Mouse (Mus musculus): Measurements from ENCODE around the gene Tspan2. TPM values are rescaled to one million over a fixed set of nuclear protein-coding genes. Genes with fewer than 3 reads are reported as not detected.

Tspan2 gene
- polyA plus RNA-seq, 1 experiment = 34.7 TPM

DNA sequence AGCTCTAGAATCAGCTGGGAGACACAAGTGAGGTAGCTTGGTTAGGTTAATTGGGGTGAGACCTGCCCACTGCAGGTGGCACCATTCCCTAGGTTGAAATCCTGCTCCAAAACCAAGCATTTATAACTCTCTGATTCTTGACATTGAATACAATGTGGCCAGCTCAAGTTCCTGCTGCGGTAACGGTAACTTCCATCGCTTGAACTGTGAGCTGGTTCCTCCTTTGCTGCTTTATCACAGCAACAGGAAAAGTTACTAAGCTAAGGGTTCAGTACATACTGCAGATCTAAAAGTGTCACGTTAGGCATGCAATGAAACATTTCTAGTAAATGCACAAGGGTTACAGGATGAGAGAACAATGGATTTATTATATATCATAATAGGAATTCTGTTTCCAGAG lies 1.7 kb upstream of the Tspan2 start:
- DNase-seq = no peak
- no peak for TF ChIP-seq POLR2A (IDR thresholded peaks at IDR 0.05; ENCODE audit: borderline replicate concordance, extremely low read depth, low read depth, low read length)
- TF ChIP-seq CTCF (IDR thresholded peaks at IDR 0.05; ENCODE audit: insufficient read depth, low read length) = no peak
- H3K4me1 ChIP-seq (ENCODE audit: control insufficient read depth, insufficient read depth, low read length) = peaks cover 16% of the 10 kb centered on the region
- no peak overlapping the region for H3K4me3 ChIP-seq (replicated peaks; ENCODE audit: extremely low read depth, low read depth, low read length)
- 72% methylated on average over 4 of the region's 4 CpGs for WGBS

- 81% methylated on average over 3 of the region's 3 CpGs for WGBS
- H3K4me1 ChIP-seq (ENCODE audit: control insufficient read depth, insufficient read depth, low read length) = peaks cover 21% of the 10 kb centered on the region
- no peak overlapping the region for H3K4me3 ChIP-seq (replicated peaks; ENCODE audit: extremely low read depth, low read depth, low read length)
- DNase-seq = no peak
- no peak for TF ChIP-seq POLR2A (IDR thresholded peaks at IDR 0.05; ENCODE audit: borderline replicate concordance, extremely low read depth, low read depth, low read length)
- TF ChIP-seq CTCF (IDR thresholded peaks at IDR 0.05; ENCODE audit: insufficient read depth, low read length) = no peak
Observed at GRCm38 (mm10) chr3:102733050-102733449, 1.3 kb upstream of the Tspan2 start.

DNA sequence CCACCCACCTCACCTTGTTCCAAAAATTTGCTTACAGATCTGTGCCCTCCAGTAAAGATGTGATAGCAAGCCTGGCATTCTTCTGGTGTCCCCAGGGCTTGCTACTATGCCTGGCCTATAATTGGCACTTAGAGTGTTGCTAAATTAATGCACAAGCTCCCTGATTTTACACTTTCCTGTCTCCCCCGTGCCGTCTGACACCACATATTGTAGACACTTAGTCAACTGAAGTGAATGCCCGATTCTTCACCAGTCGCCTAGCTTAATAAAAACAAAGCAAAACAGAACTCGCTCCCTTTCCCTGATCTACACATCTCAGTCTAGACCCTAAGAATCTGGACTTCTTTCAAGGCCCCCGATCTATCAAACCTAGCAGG lies 405 bp upstream of the Tspan2 start:
- Histone ChIP-seq H3K4me1 (ENCODE audit: control insufficient read depth, insufficient read depth, low read length) (peaks cover 24% of the 10 kb centered on the region), H3K4me3 (replicated peaks; ENCODE audit: extremely low read depth, low read depth, low read length) (peak overlapping the region; percentile 83)
- no peak for TF ChIP-seq CTCF (IDR thresholded peaks at IDR 0.05; ENCODE audit: insufficient read depth, low read length)
- no peak for TF ChIP-seq POLR2A (IDR thresholded peaks at IDR 0.05; ENCODE audit: borderline replicate concordance, extremely low read depth, low read depth, low read length)
- no peak for DNase-seq
- 27% methylated on average over 6 of the region's 6 CpGs for WGBS

GRCm38 (mm10) chr3:102735031-102735558 lies 766 bp downstream of the Tspan2 start:
- H3K4me1 ChIP-seq (ENCODE audit: control insufficient read depth, insufficient read depth, low read length) = peaks cover 23% of the 10 kb centered on the region
- under 1% methylated on average over 33 of the region's 33 CpGs for WGBS
- DNase-seq = no peak
- peak overlapping the region; percentile 87 for H3K4me3 ChIP-seq (replicated peaks; ENCODE audit: extremely low read depth, low read depth, low read length)
- no peak for TF ChIP-seq POLR2A (IDR thresholded peaks at IDR 0.05; ENCODE audit: borderline replicate concordance, extremely low read depth, low read depth, low read length)
- no peak for TF ChIP-seq CTCF (IDR thresholded peaks at IDR 0.05; ENCODE audit: insufficient read depth, low read length)

DNA sequence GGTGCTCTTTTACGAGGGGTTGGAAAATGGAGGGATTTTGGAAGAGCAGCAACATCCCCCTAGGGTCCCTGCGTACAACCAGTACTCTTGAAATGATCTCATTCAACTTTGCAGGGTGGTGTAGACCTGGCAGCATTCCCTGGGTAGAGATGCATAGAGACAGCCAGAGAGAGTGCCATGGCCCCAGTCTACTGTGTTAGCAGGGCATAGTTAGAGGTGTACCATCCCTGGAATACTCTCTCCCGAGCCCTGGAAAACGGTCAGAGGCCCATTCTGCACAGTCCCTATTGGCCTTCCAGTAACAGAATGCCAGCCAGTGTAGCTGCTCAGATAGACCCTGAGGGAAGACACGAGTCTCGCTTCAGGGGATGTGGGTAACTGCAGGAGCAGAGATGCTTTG lies 1.3 kb downstream of the Tspan2 start:
- Histone ChIP-seq H3K4me1 (ENCODE audit: control insufficient read depth, insufficient read depth, low read length) (peaks cover 23% of the 10 kb centered on the region), H3K4me3 (replicated peaks; ENCODE audit: extremely low read depth, low read depth, low read length) (peak overlapping the region; percentile 21)
- TF ChIP-seq POLR2A (IDR thresholded peaks at IDR 0.05; ENCODE audit: borderline replicate concordance, extremely low read depth, low read depth, low read length) (no peak), CTCF (IDR thresholded peaks at IDR 0.05; ENCODE audit: insufficient read depth, low read length) (no peak)
- 35% methylated on average over 6 of the region's 6 CpGs for WGBS
- DNase-seq = peak; percentile 38

GRCm38 (mm10) chr3:102736436-102736835 lies 2.1 kb downstream of the Tspan2 start:
- Histone ChIP-seq H3K4me1 (ENCODE audit: control insufficient read depth, insufficient read depth, low read length) (peaks cover 23% of the 10 kb centered on the region), H3K4me3 (replicated peaks; ENCODE audit: extremely low read depth, low read depth, low read length) (no peak overlapping the region)
- TF ChIP-seq CTCF (IDR thresholded peaks at IDR 0.05; ENCODE audit: insufficient read depth, low read length) (no peak), POLR2A (IDR thresholded peaks at IDR 0.05; ENCODE audit: borderline replicate concordance, extremely low read depth, low read depth, low read length) (no peak)
- WGBS = 49% methylated on average over 6 of the region's 6 CpGs
- DNase-seq = peak; percentile 4

DNA sequence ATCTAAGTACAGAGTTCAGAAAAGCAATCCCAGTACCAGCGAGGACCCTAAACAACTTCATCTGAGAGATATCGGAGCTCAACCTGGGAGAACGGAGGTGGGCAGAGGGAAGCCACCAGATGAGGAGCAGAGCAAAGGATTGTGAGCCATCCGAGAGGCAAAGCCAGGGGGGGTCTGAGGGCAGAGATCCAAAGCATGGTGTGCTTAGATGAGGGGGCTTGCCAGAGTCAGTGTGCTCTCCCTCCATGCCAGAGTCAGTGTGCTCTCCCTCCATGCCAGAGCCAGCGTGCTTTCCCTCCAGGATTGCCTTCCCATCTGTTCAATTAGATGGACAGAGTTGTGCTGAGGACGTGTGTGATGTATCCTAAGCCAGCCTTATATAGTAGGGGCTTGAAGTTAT lies 2.8 kb downstream of the Tspan2 start:
- Histone ChIP-seq H3K4me3 (replicated peaks; ENCODE audit: extremely low read depth, low read depth, low read length) (no peak overlapping the region), H3K4me1 (ENCODE audit: control insufficient read depth, insufficient read depth, low read length) (peaks cover 23% of the 10 kb centered on the region)
- DNase-seq = no peak
- WGBS = 70% methylated on average over 6 of the region's 6 CpGs
- TF ChIP-seq POLR2A (IDR thresholded peaks at IDR 0.05; ENCODE audit: borderline replicate concordance, extremely low read depth, low read depth, low read length) (no peak), CTCF (IDR thresholded peaks at IDR 0.05; ENCODE audit: insufficient read depth, low read length) (no peak)

DNA sequence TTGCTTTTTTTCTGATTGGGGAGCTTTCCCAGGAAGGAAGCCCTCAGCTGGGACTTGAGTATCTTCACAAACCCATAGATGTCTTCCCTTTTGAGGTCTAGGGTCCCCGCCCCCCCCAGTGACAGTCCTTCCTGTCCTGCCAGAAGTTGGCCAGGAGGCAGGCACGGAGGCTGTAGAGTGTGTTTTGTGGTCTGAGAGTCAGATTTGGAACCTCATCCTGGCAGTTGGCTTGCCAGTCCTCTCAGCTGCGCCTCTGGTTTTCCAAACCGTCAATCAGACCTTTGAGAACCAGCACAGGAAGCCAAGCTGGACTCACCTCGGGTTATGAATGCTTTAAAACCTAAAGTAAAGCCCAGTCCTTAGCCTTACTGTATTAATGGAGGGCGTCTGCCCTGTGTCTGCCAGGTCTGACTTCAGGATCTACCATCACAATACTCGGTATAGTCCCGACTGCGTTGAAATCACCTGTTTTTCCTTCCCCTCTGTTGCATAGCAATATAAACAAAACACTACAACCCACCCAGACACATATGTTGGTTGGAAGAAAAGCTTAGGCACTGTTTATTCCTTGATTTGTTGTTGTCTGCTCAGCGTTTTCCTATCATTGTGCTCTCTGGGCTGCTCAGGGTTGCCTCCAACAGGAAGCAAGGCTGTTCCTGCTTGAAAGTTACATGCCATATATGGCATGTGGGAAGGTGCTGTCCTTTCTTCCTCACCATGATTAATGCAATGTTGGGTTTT lies 4.0 kb downstream of the Tspan2 start:
- TF ChIP-seq CTCF (IDR thresholded peaks at IDR 0.05; ENCODE audit: insufficient read depth, low read length) (no peak), POLR2A (IDR thresholded peaks at IDR 0.05; ENCODE audit: borderline replicate concordance, extremely low read depth, low read depth, low read length) (no peak)
- peaks cover 29% of the 10 kb centered on the region for H3K4me1 ChIP-seq (ENCODE audit: control insufficient read depth, insufficient read depth, low read length)
- DNase-seq = peak; percentile 50
- H3K4me3 ChIP-seq (replicated peaks; ENCODE audit: extremely low read depth, low read depth, low read length) = peak overlapping the region; percentile 11
- 15% methylated on average over 10 of the region's 10 CpGs for WGBS

DNA sequence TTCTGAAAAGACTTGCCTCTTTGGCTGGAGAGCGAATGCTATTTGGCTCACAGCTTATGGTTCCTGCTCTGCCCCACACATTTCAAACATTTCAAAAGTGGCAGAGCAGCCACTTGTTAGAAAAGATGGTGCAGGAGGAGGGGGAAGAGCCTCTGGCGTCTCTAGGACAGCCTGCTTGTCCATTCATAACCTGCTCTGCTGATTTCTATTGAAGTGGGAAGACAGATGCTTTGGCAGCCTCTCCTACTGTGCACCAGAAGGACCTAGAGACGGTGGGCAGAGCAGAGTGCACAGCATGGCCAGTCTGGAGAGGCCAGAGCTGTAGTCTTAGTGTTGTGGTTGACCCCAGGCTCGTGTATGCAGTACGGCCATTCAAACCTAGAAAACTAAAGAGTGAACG lies 4.6 kb downstream of the Tspan2 start:
- Histone ChIP-seq H3K4me3 (replicated peaks; ENCODE audit: extremely low read depth, low read depth, low read length) (no peak overlapping the region), H3K4me1 (ENCODE audit: control insufficient read depth, insufficient read depth, low read length) (peaks cover 35% of the 10 kb centered on the region)
- TF ChIP-seq CTCF (IDR thresholded peaks at IDR 0.05; ENCODE audit: insufficient read depth, low read length) = no peak
- no peak for TF ChIP-seq POLR2A (IDR thresholded peaks at IDR 0.05; ENCODE audit: borderline replicate concordance, extremely low read depth, low read depth, low read length)
- DNase-seq = no peak
- 45% methylated on average over 6 of the region's 6 CpGs for WGBS

DNA sequence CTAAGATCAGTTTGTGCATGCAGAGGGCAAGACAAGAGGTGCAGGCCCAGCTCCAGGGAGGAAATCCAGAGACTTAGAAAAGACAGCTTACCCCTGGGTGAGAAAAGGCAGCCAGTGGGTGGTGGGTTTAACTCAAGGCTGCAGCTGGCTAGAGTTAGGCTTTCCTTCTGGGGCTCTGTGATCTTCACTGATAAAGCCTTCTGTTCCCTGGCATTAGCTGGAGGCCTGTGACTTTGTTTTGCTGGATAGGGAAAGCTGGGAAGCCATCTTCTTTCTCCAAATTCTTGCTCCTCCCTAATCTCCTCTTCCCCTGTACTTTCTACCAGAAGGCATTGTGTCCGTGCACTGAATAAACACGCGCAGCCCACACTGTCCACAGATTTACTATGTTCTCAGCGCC lies 8.4 kb downstream of the Tspan2 start:
- peaks cover 34% of the 10 kb centered on the region for H3K4me1 ChIP-seq (ENCODE audit: control insufficient read depth, insufficient read depth, low read length)
- TF ChIP-seq CTCF (IDR thresholded peaks at IDR 0.05; ENCODE audit: insufficient read depth, low read length) = no peak
- TF ChIP-seq POLR2A (IDR thresholded peaks at IDR 0.05; ENCODE audit: borderline replicate concordance, extremely low read depth, low read depth, low read length) = 0 out of 2 replicates have a peak, but pooled peaks have one; percentile 2
- H3K4me3 ChIP-seq (replicated peaks; ENCODE audit: extremely low read depth, low read depth, low read length) = no peak overlapping the region
- WGBS = 40% methylated on average over 4 of the region's 4 CpGs
- peak; percentile 48 for DNase-seq
